Mouse (Mus musculus) brain, embryonic 14.5 days (tissue): ENCODE results near the gene Cacna2d3.

ENCODE experiments used
- CTCF ChIP-seq: fragments of 200-500 bp; IDR thresholded peaks from 2 replicates; pipeline ENCODE4 v1.5.1; 2012; ENCODE audit warnings: inconsistent platforms, mild to moderate bottlenecking, moderate library complexity, borderline replicate concordance; ENCODE audit not compliant: insufficient read depth, insufficient read length; ENCODE audit errors: extremely low read depth
- POLR2A ChIP-seq: fragments of 200-500 bp; IDR thresholded peaks from 2 replicates; pipeline ENCODE4 v1.6.1; 2012; ENCODE audit warnings: mild to moderate bottlenecking, inconsistent platforms, borderline replicate concordance; ENCODE audit not compliant: poor library complexity, insufficient read depth, insufficient read length, severe bottlenecking; ENCODE audit errors: extremely low read depth

DNA sequence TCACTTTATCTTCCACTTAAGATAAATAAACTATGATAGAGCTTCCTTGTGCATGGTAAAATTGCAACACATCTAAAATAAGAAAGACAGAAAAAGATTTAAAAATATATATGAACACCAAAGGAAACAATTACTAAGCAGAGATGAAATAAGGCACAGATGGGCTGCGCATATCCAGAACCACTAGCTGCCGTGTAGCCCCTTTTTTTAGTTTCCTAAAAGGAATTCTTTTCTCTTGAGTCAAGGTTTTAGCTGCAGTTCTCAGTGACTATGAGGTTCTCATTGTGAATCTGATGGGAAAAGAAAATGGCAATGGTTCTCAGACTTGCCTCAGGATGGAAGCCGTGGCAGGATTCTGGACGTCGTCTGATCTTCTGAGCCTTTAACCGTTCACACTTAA is 814.0 kb downstream of the Cacna2d3 start:
- TF ChIP-seq CTCF (no peak), POLR2A (no peak)
